Mouse (Mus musculus): ENCODE measurements around the gene Twf2.
A peak's percentile ranks its signal among the peaks of the same experiment; 100 is the strongest.

The Twf2 gene

DNA sequence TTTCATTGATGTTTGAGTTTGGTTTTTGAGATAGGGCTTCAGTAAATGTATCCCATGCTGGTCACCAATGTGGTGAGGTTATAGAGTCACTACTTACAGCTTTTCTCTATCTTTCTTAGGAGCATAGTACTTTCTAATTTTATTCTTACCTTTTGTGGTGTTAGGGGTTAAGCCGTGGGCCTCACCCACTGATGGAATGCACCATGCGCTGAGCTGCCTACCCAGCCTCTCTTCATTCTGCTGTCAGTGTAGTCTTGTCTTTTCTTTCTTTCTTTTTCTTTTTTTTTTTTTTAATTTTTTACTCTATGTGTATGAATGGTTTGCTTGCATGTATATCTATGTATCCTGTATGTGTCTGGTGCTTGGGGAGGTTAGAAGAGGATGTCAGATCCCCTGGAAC lies 23.5 kb upstream of the Twf2 start:
- no peak for DNase-seq (ENCODE audit: low spot score)

DNA sequence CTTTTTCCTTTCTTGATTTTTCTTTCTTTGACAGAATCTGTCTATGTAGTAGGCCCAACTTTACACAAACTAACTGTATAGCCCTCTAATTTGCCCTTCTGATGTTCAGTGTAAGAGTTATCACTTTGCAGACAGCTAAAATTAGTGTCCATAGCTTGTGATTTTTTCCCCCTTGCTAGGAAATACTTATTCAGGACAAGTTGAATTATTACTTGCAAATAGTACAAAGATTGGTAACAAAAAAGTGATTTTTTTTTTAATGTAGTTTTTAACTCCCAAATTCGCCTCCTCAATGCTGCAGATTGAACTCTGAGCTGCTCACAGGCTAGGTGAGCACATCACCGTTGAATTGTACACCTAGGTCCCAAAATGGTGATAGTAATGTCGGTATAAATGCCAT lies 22.9 kb upstream of the Twf2 start:
- no peak for DNase-seq (ENCODE audit: low spot score)

DNA sequence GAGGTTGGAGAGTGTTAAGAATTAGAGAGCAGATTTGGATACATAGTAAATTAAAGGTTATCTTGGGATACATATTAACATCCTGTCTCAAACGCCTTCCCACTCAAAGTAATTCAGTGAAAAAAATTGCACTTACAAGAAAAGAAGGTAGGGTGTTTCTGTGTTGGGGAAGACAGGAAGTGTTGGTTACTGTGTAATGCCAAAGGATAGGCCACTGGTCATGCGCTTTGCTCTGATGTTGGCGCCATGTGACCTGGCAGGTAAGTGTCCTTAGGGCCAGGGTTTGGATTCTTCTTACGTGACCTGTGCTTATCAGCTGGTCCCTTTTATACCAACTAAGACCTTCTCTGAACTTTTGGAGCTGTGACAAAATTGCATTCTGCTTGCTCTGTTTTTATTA lies 20.8 kb upstream of the Twf2 start:
- no peak for DNase-seq (ENCODE audit: low spot score)

DNA sequence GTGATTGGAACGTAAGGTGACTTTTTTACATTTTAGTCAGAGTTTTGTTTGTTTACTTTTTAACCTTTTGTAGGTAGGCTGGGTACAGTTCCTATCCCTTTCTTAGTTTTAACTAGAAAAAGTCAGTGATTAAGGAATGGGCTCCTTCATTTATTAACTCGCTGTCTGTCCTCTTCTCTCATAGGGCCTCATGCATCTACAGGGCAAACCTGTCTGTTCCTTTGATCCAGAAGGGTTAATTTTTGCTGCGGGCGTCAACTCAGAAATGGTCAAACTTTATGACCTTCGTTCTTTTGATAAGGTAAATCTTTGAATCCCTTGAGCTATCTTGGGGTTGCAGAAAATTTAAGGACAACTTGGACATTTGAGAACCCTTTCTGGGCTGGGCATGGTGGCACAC lies 18.9 kb upstream of the Twf2 start:
- no peak for DNase-seq (ENCODE audit: low spot score)

DNA sequence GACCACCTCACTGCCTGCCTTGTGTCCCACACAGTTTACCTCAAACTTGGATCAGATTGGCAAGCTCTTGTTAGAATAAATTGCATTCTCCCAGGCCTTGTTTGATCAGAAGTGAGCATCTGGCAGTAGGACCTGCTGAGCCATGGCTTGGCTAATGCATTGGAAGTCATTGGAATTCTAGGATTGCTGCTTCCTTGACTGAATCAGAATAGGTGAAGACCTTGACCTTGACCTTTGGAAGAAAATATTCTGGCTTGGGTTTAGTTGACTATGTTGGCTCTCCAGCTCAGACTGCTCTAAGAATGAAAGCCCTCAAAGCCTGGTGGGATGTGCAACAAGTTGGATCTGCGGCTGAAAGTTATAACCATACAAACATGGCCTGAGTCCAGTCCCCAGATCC lies 11.6 kb upstream of the Twf2 start:
- DNase-seq (ENCODE audit: low spot score), result no peak

DNA sequence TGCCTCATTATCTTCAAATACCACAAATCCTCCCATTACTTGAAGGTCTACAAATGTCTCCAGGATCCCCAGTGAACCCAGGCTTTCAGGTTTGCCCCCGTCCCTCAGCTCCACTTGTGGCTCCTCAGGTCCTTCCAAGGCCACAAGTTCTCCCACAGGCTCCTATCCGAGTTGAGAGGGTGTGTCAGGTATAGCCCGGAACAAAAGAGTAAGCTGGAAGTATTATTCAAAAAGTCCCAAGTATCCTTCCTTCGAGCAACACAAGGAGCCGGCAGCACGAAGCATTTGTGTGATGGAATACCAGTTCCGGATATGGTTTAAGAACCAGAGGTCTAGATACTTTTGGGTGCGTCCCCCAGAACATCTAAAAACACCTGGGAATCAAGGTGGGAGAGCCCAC lies 10.9 kb upstream of the Twf2 start:
- DNase-seq (ENCODE audit: low spot score), result no peak

DNA sequence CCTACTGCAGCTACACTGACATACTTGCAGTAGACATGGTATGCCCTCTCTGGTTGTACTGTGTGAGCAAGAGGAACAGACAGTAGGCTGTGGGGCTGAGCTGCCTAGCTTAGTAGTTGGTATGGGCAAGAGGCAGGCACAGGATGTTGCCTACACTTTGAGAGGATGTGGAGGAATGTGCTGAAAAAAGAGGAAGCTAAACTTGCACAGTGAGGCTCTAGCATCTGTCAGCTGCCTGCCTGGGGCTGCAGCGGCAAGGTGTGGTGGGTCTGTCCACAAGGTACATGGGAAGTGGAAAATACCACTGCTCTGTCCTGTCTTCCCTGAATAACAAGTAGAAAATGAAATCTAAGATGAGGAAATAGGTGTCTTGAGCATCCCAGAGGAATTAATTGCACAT lies 9.9 kb upstream of the Twf2 start:
- no peak for DNase-seq (ENCODE audit: low spot score)

DNA sequence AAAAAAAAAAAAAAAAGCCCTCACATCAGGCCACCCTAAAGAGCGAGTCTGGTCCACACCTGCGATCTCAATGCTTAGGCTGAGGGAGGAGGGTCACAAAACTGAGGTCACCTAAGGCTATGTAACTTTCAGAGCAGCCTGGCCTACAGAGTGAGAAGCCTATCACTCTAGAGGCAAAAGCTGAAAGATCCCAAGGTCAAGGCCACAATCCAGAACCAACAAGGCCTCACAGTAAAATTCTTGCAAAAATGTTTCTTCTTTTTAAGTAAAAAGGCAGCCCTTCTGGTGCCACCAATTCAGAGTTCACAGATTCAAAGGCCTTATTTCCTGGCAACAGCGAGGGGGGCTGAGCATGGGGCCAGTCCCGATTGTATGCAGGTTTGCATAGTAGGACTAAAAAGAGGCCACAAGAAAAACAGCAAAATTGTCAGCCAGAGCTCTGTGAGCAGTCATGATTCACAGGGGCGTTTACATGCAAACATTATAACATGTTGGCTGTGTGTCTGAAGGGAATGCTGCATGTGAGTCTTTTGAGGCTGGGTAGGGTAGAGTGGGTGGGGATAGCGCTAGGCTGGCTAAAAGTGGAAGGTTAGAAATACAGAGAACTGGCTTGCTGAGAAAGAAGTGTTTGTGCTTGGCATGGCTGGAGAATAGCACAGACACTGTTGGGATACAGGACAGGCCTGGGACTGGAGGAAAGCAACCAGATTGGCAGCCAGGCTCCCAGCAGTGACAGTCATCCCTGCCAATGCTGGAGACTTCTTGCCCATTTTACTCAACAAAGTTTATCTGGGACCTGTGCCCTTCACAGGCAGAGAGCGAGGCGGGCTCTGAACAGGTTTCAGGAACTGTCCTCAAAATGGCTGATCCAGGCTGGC lies 8.7 kb upstream of the Twf2 start:
- DNase-seq (ENCODE audit: low spot score), result no peak

DNA sequence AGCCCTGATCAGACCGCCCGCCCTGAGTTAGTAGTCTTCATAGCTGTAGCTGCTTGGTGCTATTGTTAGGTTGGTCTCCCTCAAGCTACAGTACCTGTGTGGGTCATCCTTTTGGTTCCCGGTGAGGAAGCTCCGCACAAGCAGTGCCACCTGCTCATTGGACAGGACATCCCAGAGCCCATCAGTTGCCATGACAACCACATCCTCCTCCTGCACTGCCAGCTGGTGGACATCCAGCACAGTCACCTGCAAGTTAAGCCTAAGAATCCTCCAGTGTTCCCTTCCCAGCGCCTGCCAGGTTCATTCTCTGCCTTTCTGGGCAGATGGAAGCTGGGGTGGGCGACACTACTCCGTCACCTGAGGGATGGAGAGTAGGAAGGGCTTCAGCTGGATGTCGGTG lies 7.2 kb upstream of the Twf2 start:
- no peak for DNase-seq (ENCODE audit: low spot score)

DNA sequence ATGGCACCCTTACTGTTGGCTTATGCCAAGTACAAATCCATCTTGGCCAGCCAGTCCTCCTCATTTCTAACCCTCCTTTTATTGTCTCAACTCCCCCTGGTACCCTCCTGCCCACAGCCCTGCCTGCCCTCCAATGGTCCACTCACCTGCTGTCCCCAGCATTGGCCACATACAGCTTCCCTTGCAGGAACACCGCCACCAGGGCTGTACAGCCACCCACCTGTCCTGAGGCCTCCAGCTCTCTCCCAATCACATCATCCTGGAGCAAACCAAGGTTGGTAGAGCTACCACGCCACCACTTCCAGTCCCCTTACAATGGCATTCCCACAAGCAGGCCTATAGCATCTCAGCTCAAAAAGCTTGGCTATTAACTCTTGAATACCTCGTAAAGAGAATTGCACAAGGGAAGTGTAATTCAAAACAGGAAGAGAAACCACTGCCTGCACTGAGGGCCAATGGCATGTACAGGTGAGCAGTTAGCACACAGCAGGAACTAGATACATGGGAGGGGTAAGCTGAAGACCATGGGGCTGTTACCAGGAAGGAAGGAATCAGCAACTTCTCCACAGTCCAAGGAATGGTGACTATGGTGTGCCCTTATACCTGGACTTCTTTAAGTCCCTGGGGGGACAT lies 5.7 kb upstream of the Twf2 start:
- DNase-seq (ENCODE audit: low spot score), result no peak

DNA sequence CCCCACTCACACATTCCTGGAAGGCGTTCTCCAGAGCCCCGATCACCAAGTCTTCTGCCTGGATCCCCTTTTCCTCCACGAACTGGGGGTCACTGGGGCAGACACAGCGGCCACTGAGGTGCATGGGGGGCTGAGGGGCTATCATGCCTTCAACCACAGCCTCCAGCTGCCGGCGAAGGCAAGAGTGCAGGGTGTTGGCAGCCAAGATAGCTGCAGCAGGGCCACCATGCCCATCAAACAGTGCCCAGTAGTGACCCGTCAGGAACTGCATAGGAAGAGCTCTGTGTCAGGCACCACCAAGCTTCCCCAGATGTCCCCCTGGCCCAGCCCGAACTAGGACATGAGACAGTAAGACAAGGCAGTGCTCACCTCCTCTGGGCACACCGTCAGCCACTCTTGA lies 5.2 kb upstream of the Twf2 start:
- no peak for DNase-seq (ENCODE audit: low spot score)

DNA sequence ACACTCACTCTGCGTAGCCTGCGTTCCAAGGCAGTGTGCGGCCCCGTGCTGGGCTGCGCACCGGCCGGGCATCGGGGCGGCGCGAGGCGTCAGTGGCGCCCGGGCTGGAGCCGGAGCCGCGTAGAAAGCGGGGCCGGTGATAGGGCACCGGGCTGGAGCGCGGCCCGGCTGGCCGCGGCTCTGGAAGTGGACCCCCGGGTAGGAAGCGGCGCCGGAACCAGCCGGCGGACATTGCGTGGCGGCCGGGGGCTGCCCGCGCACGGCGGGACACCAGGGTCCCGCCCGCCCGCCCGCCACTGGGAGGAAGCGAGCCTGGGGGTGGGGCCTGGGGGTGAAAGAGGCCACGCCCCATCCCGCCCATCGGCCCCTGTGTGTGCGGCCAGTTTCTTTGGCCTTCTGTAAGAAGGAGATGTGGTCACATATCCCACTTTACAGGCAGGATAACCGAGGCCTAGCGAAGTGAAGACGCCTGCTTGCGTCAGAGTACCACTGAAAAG lies 3.9 kb upstream of the Twf2 start:
- DNase-seq (ENCODE audit: low spot score), result peak; percentile 63

DNA sequence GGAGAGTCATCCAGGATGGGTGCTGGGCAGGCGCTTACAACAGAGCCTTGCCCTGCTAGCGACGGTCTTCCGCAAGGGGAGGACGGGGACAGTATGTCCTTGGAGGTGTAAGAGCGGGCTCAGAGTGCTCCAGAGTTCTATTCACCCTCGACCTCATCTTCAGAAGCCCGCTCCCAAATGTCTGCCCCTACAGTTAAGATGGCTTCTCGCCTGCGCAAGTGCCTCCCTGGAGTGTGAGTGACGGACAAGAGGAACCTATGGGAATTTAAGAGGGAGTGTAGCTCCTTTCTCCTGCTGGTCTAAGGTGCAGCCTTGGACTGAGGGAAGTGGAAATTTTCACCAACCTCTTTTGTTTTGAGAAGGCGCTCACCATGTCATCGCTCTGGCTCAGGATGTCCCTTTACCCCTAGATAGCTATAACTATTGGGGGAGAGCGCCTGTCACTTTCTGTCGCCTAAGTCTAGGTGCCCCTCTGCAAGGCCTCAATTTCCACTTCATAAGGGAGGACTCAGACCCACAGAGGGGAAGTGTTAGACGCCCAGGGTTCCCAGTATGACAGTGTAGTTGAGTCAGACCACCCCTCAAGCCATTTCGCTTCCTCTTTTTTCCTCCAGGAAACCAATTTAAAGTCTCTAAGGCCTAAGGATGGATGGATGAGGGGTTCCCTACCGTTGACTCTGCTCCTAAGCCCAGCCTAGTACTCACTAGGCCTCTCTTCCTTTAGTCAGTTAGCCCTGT lies 3.2 kb upstream of the Twf2 start, which contains the start of gene Ppm1m:
Gene Ppm1m (minus strand): TSS at position 212 of the 738 bp plus-strand sequence.
- DNase-seq (ENCODE audit: low spot score), result no peak

DNA sequence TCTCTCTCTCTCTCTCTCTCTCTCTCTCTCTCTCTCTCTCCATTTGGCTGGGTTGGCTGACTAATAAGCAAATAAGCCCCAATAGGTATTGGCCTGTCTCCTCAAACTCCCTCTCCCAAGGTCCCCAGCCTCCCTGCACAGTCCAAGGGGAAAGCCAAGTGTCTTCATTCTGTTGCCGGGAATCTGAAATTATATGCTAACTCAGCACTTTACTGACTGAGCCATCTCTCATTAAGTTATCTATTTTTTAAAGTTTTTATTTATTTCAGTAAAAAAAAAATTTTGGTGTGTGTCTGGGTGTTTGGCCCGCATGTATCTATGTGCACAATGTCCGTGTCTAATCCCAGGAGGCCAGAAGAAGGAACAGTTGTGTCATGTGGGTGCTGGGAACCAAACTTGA lies 1.0 kb upstream of the Twf2 start:
- DNase-seq (ENCODE audit: low spot score), result no peak

DNA sequence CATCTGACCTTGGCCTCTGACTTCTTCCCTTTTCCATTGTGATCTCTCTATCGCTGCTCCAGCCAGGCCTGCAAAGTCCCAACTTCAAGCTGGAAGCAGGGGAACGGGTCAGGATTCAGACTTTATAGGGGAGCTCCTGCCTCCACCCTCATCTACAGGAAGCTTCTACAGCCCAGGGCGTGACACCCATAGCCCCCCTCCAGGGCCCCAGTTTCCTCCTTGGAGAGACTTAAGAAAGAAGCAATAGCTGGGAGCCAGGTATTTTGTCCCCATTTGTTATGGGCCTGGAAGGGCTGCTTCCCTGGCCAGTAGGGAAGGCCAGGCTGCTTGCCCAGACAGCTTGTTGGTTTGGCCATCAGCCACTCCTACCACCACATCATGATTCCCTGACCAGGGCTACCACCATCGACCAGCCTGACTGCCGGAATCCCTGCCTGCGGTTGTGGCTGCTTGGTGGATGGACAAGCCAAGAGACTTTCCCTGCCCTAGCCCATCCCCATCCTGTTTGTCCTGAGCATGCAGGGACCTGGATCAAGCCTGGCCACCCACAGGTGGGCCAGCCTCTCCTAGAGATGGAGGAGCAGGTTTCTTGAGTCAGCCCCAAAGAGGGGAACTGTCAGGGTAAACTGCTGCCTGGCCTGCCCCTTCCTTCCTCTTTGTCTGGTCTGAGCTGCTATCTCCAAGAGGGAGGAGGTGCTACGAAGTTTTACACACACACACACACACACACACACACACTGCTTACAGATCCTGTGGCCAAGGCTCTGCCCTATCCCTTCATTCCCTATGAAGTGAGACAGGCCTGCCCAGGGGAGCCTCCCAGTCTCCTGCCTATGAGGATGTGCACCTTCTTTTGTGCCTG lies 1.3 kb downstream of the Twf2 start:
- DNase-seq (ENCODE audit: low spot score), result no peak

DNA sequence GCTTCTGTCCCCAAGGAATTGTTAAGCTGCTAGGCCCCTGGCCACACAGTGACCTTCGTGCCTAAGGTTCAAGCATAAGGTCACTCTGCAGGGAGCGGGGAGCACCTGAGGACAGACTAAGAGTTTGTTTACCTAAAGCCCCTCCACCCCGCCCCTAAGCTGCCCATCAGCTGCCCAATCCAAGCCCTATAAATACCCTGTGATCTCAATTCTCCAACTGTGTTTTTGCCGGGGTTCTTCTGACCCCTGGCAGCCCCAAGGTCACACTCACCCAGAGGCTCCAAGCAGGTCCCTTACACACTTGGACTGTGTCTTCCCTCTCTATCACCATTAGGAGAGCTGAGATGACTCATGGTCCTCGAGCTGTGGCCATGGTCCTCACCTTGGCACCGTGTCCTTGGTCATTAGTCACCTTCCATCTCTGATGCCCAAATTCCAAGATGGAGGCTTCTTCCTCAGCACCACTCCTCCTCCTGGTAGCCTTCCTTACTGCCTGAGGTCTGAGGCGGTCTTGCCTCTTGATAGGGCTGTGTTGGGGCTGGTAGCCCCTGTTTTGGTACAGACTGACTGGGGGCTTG lies 2.9 kb downstream of the Twf2 start:
- no peak for DNase-seq (ENCODE audit: low spot score)

DNA sequence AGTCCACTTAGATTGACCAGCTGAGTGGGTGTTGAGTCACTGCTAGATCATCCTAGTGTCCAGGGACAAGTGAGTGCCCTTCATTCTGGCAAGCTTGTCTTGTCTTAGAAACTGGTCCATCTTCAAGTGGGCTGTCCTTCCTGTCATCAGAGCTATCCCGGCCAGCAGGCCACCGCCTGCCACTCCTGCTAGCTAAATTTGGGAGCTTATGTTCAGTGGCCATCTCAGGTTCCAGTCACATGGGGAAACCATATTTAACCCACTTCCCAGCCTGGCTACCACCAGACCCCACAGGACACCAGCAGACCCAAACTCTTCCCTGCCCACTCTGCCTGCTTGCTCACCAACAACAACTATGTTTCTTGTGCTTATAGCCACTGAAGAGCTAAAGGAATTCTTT lies 3.6 kb downstream of the Twf2 start:
- no peak for DNase-seq (ENCODE audit: low spot score)

DNA sequence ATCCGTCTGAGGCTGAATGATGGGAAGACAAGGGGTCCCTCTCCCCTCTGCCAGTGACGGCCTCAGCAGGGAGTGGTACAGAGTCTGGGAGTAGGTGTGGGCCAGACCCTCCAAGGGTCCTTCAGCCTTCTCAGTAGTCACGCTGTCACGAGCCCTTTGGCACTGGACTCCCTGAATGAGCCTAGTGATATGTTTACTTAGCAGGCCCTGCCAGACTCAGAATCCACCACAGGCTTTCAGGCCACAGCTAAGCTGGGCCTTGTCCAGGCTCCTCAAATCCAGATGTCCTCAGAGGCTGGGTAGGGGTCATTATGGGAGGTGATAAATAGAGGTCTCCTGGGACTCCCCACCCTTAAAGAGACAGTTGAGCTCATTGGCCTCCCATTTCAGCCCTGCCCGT lies 5.3 kb downstream of the Twf2 start:
- no peak for DNase-seq (ENCODE audit: low spot score)

DNA sequence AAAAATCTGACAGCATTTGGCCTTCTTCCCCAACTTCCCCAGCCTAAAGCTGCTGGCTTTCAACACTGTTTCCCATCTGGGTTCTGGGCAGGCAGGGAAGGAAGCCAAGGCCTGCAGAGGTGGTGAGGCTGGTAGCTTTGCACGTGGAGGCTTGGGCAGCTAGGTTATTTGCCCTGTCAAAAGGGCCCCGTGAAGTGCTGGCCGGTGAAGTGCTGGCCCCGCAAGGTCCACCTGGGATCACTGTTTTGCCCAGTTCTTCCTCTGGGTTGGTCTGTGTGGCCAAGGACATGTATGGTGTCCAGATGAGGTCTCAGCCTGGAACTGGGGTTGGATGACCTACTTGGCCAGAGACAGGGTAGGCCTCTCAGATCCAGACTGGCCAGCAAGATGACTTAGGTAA lies 7.0 kb downstream of the Twf2 start:
- DNase-seq (ENCODE audit: low spot score), result no peak

DNA sequence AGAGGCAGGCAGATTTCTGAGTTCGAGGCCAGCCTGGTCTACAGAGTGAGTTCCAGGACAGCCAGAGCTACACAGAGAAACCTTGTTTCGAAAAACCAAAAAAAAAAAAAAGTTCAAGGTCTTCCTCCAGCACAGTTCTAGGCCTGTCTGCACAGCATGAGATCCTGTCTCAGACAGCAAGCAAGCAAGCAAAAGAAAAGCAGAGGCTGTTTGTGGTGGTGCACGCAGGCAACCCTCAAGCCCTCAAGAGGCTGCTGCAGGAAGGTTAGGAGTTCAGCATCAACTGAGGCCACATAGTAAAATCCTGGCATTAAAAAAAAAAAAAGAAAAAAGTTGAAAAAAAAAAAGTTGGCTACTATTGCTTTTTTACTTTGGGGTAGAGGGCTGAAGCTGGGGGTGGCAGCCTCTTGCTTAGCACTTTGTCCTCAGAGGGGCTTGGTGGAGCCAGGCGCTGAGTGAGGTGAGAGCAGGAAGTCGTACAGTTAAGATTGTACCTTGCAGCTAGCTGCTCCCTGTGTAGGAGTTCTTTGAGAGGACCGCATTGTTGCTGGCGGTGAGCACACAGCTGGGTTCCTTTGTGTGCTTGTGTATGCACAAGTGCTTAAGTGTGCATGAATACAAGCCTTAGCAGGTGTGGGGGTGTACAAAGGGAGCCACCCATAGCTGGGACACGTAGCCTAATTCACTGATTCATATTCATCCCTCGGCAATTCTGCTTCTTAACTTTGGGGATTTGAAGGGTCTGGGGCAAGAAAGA lies 8.1 kb downstream of the Twf2 start:
- no peak for DNase-seq (ENCODE audit: low spot score)

All from ovary, adult 18-20 months (tissue).